ENCODE assay signal across 10 mouse cellular contexts in the genomic region with DNA sequence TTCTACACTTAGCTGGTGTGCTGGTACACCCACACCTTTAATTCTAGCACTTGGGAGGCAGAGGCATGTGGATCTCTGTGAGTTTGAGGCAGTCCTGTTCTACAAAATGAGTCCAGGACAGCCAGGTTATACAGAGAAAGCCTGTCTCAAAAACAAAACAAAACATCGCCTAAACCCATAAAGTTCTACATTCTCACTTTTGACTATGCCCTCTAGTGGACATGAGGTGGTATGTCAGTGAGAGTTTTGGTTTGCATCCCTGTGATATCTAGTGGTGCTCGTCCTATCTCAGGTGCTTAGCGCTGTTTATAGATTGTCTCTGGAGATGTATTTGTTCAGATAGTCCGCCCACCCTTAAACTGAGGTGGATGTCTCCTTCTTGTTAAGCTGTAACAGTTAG. TPM values are rescaled to one million over a fixed set of nuclear protein-coding genes. Genes with fewer than 3 reads are reported as not detected.
DNase-seq lines count a peak whose midpoint lies in the region; ATAC-seq and TF ChIP-seq lines count a peak whose summit lies in the region.
"Had no signal": no experiment of that assay in that cellular context is flagged by ENCODE, and none has a peak within 500 bp of the region (broad histone marks: within the 10 kb centered on the region; RNA-seq: fewer than 3 reads in every experiment).

No protein-coding gene starts in this region.

- no peak overlapping the region for H3K27ac ChIP-seq in kidney, embryonic 14.5 days (ENCODE audit: low read depth, low read length)
- no peak overlapping the region for H3K27ac ChIP-seq in thymus, adult 2 months (ENCODE audit: control insufficient read depth, insufficient read depth, low read length)
- H3K27ac ChIP-seq: stomach, embryonic 15.5 days had no signal

- no peak for TF ChIP-seq POLR2A in thymus, adult 2 months (IDR thresholded peaks at IDR 0.05; ENCODE audit: control insufficient read depth, extremely low read depth, insufficient read depth, low read length, poor library complexity)

- WGBS in kidney, embryonic 14.5 days: 31% methylated on average over 4 of the region's 4 CpGs
- WGBS in thymus, adult 2 months: 22% methylated on average over 4 of the region's 4 CpGs

- no peaks in the 10 kb centered on the region; the same call in 1 of the 2 replicates for H3K4me1 ChIP-seq in kidney, embryonic 14.5 days (ENCODE audit: control insufficient read depth, insufficient read depth, low read length)
- H3K4me1 ChIP-seq in thymus, adult 2 months (replicated peaks; ENCODE audit: control insufficient read depth, insufficient read depth, low read length): peaks cover 4% of the 10 kb centered on the region; the same call in 1 of the 2 replicates
- H3K4me1 ChIP-seq: stomach, embryonic 15.5 days had no signal

- no peak overlapping the region for H3K9ac ChIP-seq in kidney, embryonic 14.5 days (ENCODE audit: low read depth, low read length)
- H3K9ac ChIP-seq: stomach, embryonic 15.5 days had no signal

- no peak for TF ChIP-seq CTCF in thymus, adult 2 months (IDR thresholded peaks at IDR 0.05; ENCODE audit: borderline replicate concordance, control insufficient read depth, extremely low read depth, insufficient read depth, low read length, poor library complexity)

- no peak overlapping the region for H3K4me2 ChIP-seq in kidney, embryonic 14.5 days (replicated peaks; ENCODE audit: low read depth, low read length)
- H3K4me2 ChIP-seq: stomach, embryonic 15.5 days had no signal

- H3K36me3 ChIP-seq in kidney, embryonic 14.5 days (ENCODE audit: control insufficient read depth, insufficient read depth, low read length): 0 out of 2 replicates have a peak, but pooled peaks cover 2% of the 10 kb centered on the region
- H3K36me3 ChIP-seq in thymus, adult 2 months (ENCODE audit: control insufficient read depth, insufficient read depth, low read length): no peaks in the 10 kb centered on the region
- H3K36me3 ChIP-seq: stomach, embryonic 15.5 days had no signal

- no peak overlapping the region for H3K4me3 ChIP-seq in kidney, embryonic 14.5 days (ENCODE audit: low read length)
- H3K4me3 ChIP-seq in thymus, adult 2 months (ENCODE audit: control insufficient read depth, insufficient read depth, low read length): no peak overlapping the region
- H3K4me3 ChIP-seq: stomach, embryonic 15.5 days had no signal

- no peaks in the 10 kb centered on the region for H3K9me3 ChIP-seq in kidney, embryonic 14.5 days (ENCODE audit: control insufficient read depth, low read length)
- H3K9me3 ChIP-seq: stomach, embryonic 15.5 days had no signal

- no peak for ATAC-seq in kidney, embryonic 14.5 days (ENCODE audit: low FRiP score, low TSS enrichment)
- ATAC-seq in megakaryocyte, adult 5-6 weeks (ENCODE audit: poor library complexity, severe bottlenecking): peak; percentile 62; the same call in 1 of the 2 replicates

- peak; percentile 9 for DNase-seq in kidney, adult 11 months
- peak; percentile 53 for DNase-seq in thymus, adult 2 months
- DNase-seq in thymus, postnatal 4 days: no peak
- peak; percentile 8 for DNase-seq in c-Kit-positive CD71-positive TER-119-negative erythroid progenitor cells, embryonic 14.5 days (ENCODE audit: low read depth)
- DNase-seq in urinary bladder, postnatal 14 days (ENCODE audit: low spot score): no peak
- DNase-seq in ovary, postnatal 36 days (ENCODE audit: low spot score): no peak

- H3K27me3 ChIP-seq in kidney, embryonic 14.5 days (ENCODE audit: control insufficient read depth, insufficient read depth, low read length): peaks cover 5% of the 10 kb centered on the region; the same call in 1 of the 2 replicates
- H3K27me3 ChIP-seq in thymus, adult 2 months (ENCODE audit: control insufficient read depth, insufficient read depth, low read length): no peaks in the 10 kb centered on the region

RNA-seq across cellular contexts. Expression of a gene that starts 6.5 kb away (rescaled TPM):
- 2.3 and 3.0 TPM in 2 replicates for polyA plus RNA-seq in kidney, embryonic 14.5 days (2014; fragmentation: Nextera tagmentation; extraction: Ambion mirVana)
- 5.3 and 7.3 TPM in 2 replicates for polyA plus RNA-seq in thymus, adult 2 months (2012; rRNA removed)
- total RNA-seq in megakaryocyte, adult 5-6 weeks (2015): 2.0 and 2.5 TPM in 2 replicates
- 2.9 and 3.8 TPM in 2 replicates for total RNA-seq in megakaryocyte, adult 5-6 weeks (2017)

RNA-seq across cellular contexts. Expression of a gene that starts 8.9 kb away (rescaled TPM):
- 11.0 and 22.2 TPM in 2 replicates for polyA plus RNA-seq in kidney, embryonic 14.5 days (2014; fragmentation: Nextera tagmentation; extraction: Ambion mirVana)
- 10.1 and 11.6 TPM in 2 replicates for polyA plus RNA-seq in thymus, adult 2 months (2012; rRNA removed)
- total RNA-seq in megakaryocyte, adult 5-6 weeks (2015): not detected in 2 replicates
- total RNA-seq in megakaryocyte, adult 5-6 weeks (2017): 0.04 TPM in 1 of 2 replicates, not detected in the other

RNA-seq across cellular contexts. Expression of a gene that starts 30.5 kb away (rescaled TPM):
- 0.46 TPM in 1 of 2 replicates, not detected in the other for polyA plus RNA-seq in kidney, embryonic 14.5 days (2014; fragmentation: Nextera tagmentation; extraction: Ambion mirVana)
- polyA plus RNA-seq in thymus, adult 2 months (2012; rRNA removed): 2.5 and 3.5 TPM in 2 replicates
- total RNA-seq in megakaryocyte, adult 5-6 weeks (2015): 11.7 and 13.9 TPM in 2 replicates
- total RNA-seq in megakaryocyte, adult 5-6 weeks (2017): 25.1 and 27.0 TPM in 2 replicates

RNA-seq across cellular contexts. Expression of a gene that starts 39.1 kb away (rescaled TPM):
- not detected in 2 replicates for polyA plus RNA-seq in kidney, embryonic 14.5 days (2014; fragmentation: Nextera tagmentation; extraction: Ambion mirVana)
- polyA plus RNA-seq in thymus, adult 2 months (2012; rRNA removed): 343 and 451 TPM in 2 replicates
- 3.5 and 5.8 TPM in 2 replicates for total RNA-seq in megakaryocyte, adult 5-6 weeks (2015)
- 0.73 and 4.1 TPM in 2 replicates for total RNA-seq in megakaryocyte, adult 5-6 weeks (2017)
- total RNA-seq: left cerebral cortex, postnatal 10 days had no signal

Comparison
In these comparisons a context has a peak if more than half of its experiments do, and no peak if none do; other contexts are left out.
1. DNase-seq: peak in kidney, adult 11 months (single experiment), thymus, adult 2 months (single experiment) and c-Kit-positive CD71-positive TER-119-negative erythroid progenitor cells, embryonic 14.5 days (single experiment); none in thymus, postnatal 4 days (single experiment), urinary bladder, postnatal 14 days (single experiment) and ovary, postnatal 36 days (single experiment).